Mouse (Mus musculus): ENCODE measurements at regions not wholly inside any gene's neighbourhood (a gene's known extent, or its start where the extent isn't known, plus 50 kb on each side); places are given as distances from the start of the nearest gene placed in this dataset.
"Not testable (repeated sequence)": the region's sequence is repeated elsewhere in the genome, so short reads cannot be mapped to it uniquely, and the experiment has no call there.

GRCm38 (mm10) chr3:11323101-11323500, 987.6 kb upstream of the Gm38303 start:
- no peaks in the 10 kb centered on the region for H3K36me3 ChIP-seq (replicated peaks)
- WGBS: 65% methylated on average over 2 of the region's 2 CpGs
- no peak for DNase-seq (ENCODE audit: low spot score)
- no peaks in the 10 kb centered on the region for H3K4me1 ChIP-seq
- H3K27ac ChIP-seq (replicated peaks): no peak overlapping the region
- no peaks in the 10 kb centered on the region for H3K9me3 ChIP-seq
- H3K27me3 ChIP-seq (replicated peaks; ENCODE audit: low read depth, poor library complexity, severe bottlenecking): no peaks in the 10 kb centered on the region
- H3K4me3 ChIP-seq: no peak overlapping the region

- WGBS: 83% methylated on average over 3 of the region's 3 CpGs
- DNase-seq (ENCODE audit: low spot score): no peak
- Histone ChIP-seq H3K27me3 (replicated peaks; ENCODE audit: low read depth, poor library complexity, severe bottlenecking) (no peaks in the 10 kb centered on the region), H3K4me3 (no peak overlapping the region), H3K27ac (replicated peaks) (no peak overlapping the region), H3K4me1 (no peaks in the 10 kb centered on the region), H3K36me3 (replicated peaks) (no peaks in the 10 kb centered on the region), H3K9me3 (no peaks in the 10 kb centered on the region)
Measured at GRCm38 (mm10) chr3:11293001-11293400, 957.5 kb upstream of the Gm38303 start.

GRCm38 (mm10) chr3:11261052-11261451, 925.6 kb upstream of the Gm38303 start:
- H3K9me3 ChIP-seq: no peaks in the 10 kb centered on the region
- H3K4me1 ChIP-seq: no peaks in the 10 kb centered on the region
- H3K27ac ChIP-seq (replicated peaks): no peak overlapping the region
- H3K27me3 ChIP-seq (replicated peaks; ENCODE audit: low read depth, poor library complexity, severe bottlenecking): no peaks in the 10 kb centered on the region
- DNase-seq (ENCODE audit: low spot score): no peak
- no peak overlapping the region for H3K4me3 ChIP-seq
- 89% methylated on average over 3 of the region's 3 CpGs for WGBS
- no peaks in the 10 kb centered on the region for H3K36me3 ChIP-seq (replicated peaks)

- H3K27ac ChIP-seq (replicated peaks): no peak overlapping the region
- DNase-seq (ENCODE audit: low spot score): no peak
Measured at GRCm38 (mm10) chr3:11213996-11214395, 878.5 kb upstream of the Gm38303 start.

DNA sequence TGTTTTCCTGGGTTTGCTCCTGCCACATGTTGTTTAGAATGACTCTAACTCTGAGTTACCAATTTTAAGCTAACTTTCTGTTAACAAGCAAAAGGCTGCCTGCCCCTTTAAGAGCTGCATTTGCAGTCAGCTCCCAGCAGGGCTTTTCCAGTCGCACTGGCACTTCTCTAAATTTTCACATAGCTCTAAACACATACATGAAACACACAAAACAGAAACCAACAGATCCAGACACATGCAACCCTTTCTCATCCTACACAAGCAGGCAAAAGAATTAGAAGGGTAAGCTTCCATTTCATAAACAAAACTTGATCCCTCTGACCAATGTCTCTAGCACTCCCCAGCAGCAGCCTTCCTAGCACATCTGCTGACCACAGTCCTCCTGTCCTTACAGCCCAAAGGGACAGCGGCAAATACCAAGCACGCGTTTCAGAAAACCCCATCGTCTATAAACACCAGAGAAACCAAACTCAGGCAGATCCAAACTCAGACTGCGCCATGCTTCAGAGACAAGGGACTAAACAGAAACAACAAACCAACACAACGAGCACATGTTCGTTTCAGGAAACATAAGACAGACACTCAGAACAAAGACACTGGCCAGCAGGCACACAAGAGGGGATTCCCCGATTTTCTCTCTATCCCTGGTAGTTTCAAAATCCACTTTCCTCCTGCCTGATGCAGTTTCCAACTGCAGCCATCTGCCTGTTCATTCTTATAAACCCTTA, 877.6 kb upstream of the Gm38303 start:
- H3K9me3 ChIP-seq; H3K36me3 ChIP-seq (replicated peaks); H3K4me1 ChIP-seq; H3K27me3 ChIP-seq (replicated peaks; ENCODE audit: low read depth, poor library complexity, severe bottlenecking); H3K4me3 ChIP-seq: not testable (repeated sequence)
- DNase-seq (ENCODE audit: low spot score): peak; percentile 36
- peak overlapping the region; percentile 40 for H3K27ac ChIP-seq (replicated peaks)
- WGBS: 38% methylated on average over 9 of the region's 9 CpGs

More at GRCm38 (mm10) chr3:11213996-11214395, 878.5 kb upstream of the Gm38303 start:
- H3K4me3 ChIP-seq: no peak overlapping the region
- no peaks in the 10 kb centered on the region for H3K27me3 ChIP-seq (replicated peaks; ENCODE audit: low read depth, poor library complexity, severe bottlenecking)
- no peaks in the 10 kb centered on the region for H3K4me1 ChIP-seq
- 89% methylated on average over 2 of the region's 2 CpGs for WGBS
- H3K36me3 ChIP-seq (replicated peaks): no peaks in the 10 kb centered on the region
- H3K9me3 ChIP-seq: no peaks in the 10 kb centered on the region

DNA sequence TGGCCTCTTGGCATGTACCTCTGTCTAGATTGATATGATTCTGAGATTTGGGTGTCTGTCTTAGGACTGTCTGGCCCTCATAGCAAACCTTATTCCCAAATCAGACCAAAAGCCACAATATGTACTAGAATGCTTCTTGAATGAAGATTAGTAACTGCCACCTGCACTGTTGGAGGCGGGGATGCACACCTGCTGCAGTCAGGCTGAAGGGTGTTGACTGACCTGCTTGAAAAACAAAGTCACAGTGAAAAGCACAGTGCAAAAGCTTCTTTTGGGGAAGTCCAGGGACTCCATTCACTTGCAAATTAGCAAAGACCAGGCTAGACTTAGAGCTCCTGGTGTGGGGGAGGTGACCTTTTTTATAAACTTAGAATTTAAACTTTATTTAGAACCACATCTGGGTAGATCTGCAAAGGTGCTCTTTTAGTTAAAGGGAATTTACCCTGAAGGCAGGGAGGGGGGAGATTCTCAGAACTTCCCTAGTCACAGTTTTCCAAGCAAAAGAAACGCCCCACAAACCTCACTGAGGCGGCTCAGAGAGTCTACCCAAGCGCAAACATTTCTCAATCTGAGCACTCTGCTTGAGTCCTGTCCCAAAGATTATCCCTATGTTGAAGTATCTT, 876.9 kb upstream of the Gm38303 start:
- H3K36me3 ChIP-seq (replicated peaks); H3K4me3 ChIP-seq; H3K9me3 ChIP-seq; H3K4me1 ChIP-seq; DNase-seq (ENCODE audit: low spot score); H3K27ac ChIP-seq (replicated peaks); H3K27me3 ChIP-seq (replicated peaks; ENCODE audit: low read depth, poor library complexity, severe bottlenecking): not testable (repeated sequence)
- WGBS: 56% methylated on average over 4 of the region's 4 CpGs

GRCm38 (mm10) chr3:11210920-11211811, 875.7 kb upstream of the Gm38303 start:
- DNase-seq (ENCODE audit: low spot score); H3K4me3 ChIP-seq; H3K36me3 ChIP-seq (replicated peaks); H3K27me3 ChIP-seq (replicated peaks; ENCODE audit: low read depth, poor library complexity, severe bottlenecking); H3K4me1 ChIP-seq; H3K27ac ChIP-seq (replicated peaks); H3K9me3 ChIP-seq: not testable (repeated sequence)
- WGBS: 59% methylated on average over 10 of the region's 10 CpGs

DNA sequence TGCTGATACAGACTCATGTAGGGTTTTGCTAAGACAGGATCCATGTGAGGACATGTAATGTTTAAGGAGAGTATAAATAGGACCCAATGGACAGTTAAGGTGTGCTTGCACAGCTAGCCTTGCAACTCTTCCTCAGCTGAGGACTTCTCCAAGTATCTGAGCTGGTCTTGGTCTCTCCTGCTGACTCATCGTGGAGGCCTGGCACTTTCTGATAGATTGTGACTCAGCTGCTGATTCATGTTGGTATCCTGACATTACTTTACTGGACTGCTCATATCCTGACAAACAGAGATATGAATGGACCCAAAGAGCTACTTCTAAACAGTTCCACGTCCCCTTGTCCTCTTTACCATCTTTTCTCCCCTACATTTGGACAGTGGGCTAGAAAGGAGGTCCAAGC, 838.5 kb upstream of the Gm38303 start:
- no peaks in the 10 kb centered on the region for H3K27me3 ChIP-seq (replicated peaks; ENCODE audit: low read depth, poor library complexity, severe bottlenecking)
- H3K9me3 ChIP-seq: no peaks in the 10 kb centered on the region
- H3K4me1 ChIP-seq: no peaks in the 10 kb centered on the region
- 65% methylated on average over 2 of the region's 2 CpGs for WGBS
- H3K4me3 ChIP-seq: no peak overlapping the region
- H3K27ac ChIP-seq (replicated peaks): no peak overlapping the region
- H3K36me3 ChIP-seq (replicated peaks): no peaks in the 10 kb centered on the region
- no peak for DNase-seq (ENCODE audit: low spot score)

- 88% methylated on average over 1 of the region's 1 CpGs for WGBS
- DNase-seq (ENCODE audit: low spot score): no peak
- no peaks in the 10 kb centered on the region for H3K36me3 ChIP-seq (replicated peaks)
- no peaks in the 10 kb centered on the region for H3K4me1 ChIP-seq
- H3K27ac ChIP-seq (replicated peaks): no peak overlapping the region
- H3K27me3 ChIP-seq (replicated peaks; ENCODE audit: low read depth, poor library complexity, severe bottlenecking): no peaks in the 10 kb centered on the region
- no peaks in the 10 kb centered on the region for H3K9me3 ChIP-seq
- H3K4me3 ChIP-seq: no peak overlapping the region
Measured at GRCm38 (mm10) chr3:11155350-11155749, 819.9 kb upstream of the Gm38303 start.
